Mouse (Mus musculus) G1E-ER4 (cell line): Measurements from ENCODE around the gene Fbxo41. TPM values are rescaled to one million over a fixed set of nuclear protein-coding genes. Genes with fewer than 3 reads are reported as not detected.

Experiments used
- GATA1 ChIP-seq: IDR thresholded peaks from one replicate; pipeline ENCODE4 v1.8.0; 2012; ENCODE audit warnings: low read length, inconsistent platforms
- polyA plus RNA-seq: library from polyadenylated mRNA; stranded (reverse); fragments of >175 nt; gene quantifications from 2 replicates; pipeline ENCODE4 v1.2.3, GENCODE M21; 2012

Fbxo41 gene
- polyA plus RNA-seq, 1 experiment: not detected

- TF ChIP-seq GATA1: no peak
Measured at GRCm38 (mm10) chr6:85471962-85472361, 30.8 kb downstream of the Fbxo41 start.

- TF ChIP-seq GATA1: no peak
Measured at GRCm38 (mm10) chr6:85469660-85470430, 32.9 kb downstream of the Fbxo41 start.

GRCm38 (mm10) chr6:85465381-85465780 lies 37.4 kb downstream of the Fbxo41 start:
- TF ChIP-seq GATA1: no peak

- no peak for TF ChIP-seq GATA1
Measured at GRCm38 (mm10) chr6:85459621-85460020, 43.2 kb downstream of the Fbxo41 start.

- TF ChIP-seq GATA1: no peak
Measured at GRCm38 (mm10) chr6:85452816-85453215, 50.0 kb downstream of the Fbxo41 start.

GRCm38 (mm10) chr6:85452411-85452665 lies 50.5 kb downstream of the Fbxo41 start:
- TF ChIP-seq GATA1: no peak

GRCm38 (mm10) chr6:85451664-85452410 lies 51.0 kb downstream of the Fbxo41 start, which contains the start of gene Pradc1:
Pradc1 (minus strand) TSS chr6:85451970.
- no peak for TF ChIP-seq GATA1

GRCm38 (mm10) chr6:85450697-85451663 lies 51.8 kb downstream of the Fbxo41 start, which contains the start of gene Cct7:
Cct7 (plus strand) TSS chr6:85451514.
- TF ChIP-seq GATA1: no peak

GRCm38 (mm10) chr6:85447351-85447750 lies 55.4 kb downstream of the Fbxo41 start:
- no peak for TF ChIP-seq GATA1

- TF ChIP-seq GATA1: no peak
Measured at GRCm38 (mm10) chr6:85445286-85445685, 57.5 kb downstream of the Fbxo41 start.

GRCm38 (mm10) chr6:85444266-85444965 lies 58.4 kb downstream of the Fbxo41 start:
- TF ChIP-seq GATA1: no peak

- no peak for TF ChIP-seq GATA1
Measured at GRCm38 (mm10) chr6:85443488-85444233, 59.1 kb downstream of the Fbxo41 start.

GRCm38 (mm10) chr6:85441142-85441541 lies 61.7 kb downstream of the Fbxo41 start:
- no peak for TF ChIP-seq GATA1

- no peak for TF ChIP-seq GATA1
Measured at GRCm38 (mm10) chr6:85436631-85437030, 66.2 kb downstream of the Fbxo41 start.

- TF ChIP-seq GATA1: no peak
Measured at GRCm38 (mm10) chr6:85436204-85436603, 66.6 kb downstream of the Fbxo41 start.
